Mouse (Mus musculus) ES-Bruce4 (cell line): ENCODE data around the gene Dhx37.

ENCODE experiments used
- CTCF ChIP-seq: IDR thresholded peaks from one replicate; pipeline ENCODE4 v1.8.1; 2011; ENCODE audit warnings: low read depth, low read length
- POLR2A ChIP-seq: IDR thresholded peaks from one replicate; pipeline ENCODE4 v1.8.1; 2011; ENCODE audit warnings: low read length; ENCODE audit not compliant: insufficient read depth

- TF ChIP-seq POLR2A = peak; percentile 69
- no peak for TF ChIP-seq CTCF
Measured at GRCm38 (mm10) chr5:125392977-125393621, 40.8 kb downstream of the Dhx37 start.
